Mouse (Mus musculus): ENCODE measurements around the gene Oxtr.
A peak's percentile ranks its signal among the peaks of the same experiment; 100 is the strongest.

Oxtr gene

DNA sequence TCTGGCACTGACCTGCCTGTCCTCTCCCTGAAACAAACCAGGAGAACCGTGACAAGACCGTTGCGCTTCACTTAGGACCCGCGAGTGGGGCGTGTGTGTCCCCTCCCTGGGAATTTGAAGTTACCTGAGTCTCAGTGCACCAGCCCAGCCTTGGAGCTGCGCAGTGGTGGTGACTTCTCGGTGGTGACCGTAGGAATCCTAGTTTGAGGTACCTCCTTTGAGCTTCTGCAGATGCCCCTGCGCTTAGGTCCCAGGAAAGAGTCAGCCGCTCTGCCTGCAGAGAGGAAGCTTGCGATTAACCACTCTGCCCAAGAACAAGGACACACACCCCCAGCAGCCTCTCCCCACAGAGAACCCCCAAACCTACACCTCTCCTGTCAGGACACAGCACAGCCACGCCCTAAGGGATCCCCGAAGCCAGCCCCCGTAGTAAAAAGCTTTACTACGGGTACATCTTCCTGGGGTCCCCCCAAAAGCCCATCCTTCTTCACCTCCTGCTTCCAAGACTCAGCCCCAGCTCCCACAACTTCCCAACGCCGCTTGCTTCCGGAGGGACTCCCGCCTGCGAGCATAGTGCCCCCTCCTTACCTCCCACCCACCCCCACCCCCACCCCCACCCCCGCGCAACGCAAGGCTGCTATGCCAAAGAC is at the start of gene Oxtr:
TSS of gene Oxtr (minus strand) at position 34 of the 650 bp plus-strand sequence.
- no peak for DNase-seq

DNA sequence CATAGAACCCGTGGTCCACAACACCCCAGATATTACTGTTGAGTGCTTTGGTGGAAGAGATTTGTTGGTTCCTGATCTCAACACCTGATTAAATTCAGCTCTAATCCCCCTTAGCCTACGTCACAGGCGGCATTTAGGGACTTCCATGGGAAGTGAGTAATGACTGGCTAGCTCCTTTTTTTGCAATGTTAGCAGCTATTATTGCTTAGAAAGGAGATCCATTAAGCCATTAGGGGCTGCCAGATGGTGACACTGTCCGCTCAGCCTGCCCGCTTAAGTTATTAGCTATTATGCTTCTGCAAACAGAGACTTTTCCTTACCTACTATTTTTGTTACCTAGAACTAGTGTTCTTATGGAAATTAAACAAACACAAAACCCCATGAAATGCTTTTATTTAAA is 35.7 kb upstream of the Oxtr start:
- DNase-seq: no peak

DNA sequence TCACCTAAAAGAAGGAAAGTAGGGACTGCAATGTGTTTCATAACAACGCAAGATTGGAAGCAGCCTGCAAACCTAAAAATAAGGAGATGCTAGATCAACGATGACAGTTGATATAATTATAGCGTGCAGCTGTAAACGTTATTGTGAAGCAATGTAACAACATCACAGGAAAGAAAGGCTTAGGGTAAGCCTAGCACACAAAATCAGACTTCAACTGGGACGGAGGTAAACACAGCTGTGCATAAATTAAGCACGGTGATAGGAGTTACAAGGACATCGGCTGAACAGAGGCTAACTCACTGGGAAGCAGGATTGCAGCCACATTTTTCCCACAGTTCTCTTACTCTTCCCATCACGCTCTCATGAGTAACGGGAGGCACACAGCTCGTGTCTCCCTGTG is 34.7 kb upstream of the Oxtr start:
- no peak for DNase-seq

DNA sequence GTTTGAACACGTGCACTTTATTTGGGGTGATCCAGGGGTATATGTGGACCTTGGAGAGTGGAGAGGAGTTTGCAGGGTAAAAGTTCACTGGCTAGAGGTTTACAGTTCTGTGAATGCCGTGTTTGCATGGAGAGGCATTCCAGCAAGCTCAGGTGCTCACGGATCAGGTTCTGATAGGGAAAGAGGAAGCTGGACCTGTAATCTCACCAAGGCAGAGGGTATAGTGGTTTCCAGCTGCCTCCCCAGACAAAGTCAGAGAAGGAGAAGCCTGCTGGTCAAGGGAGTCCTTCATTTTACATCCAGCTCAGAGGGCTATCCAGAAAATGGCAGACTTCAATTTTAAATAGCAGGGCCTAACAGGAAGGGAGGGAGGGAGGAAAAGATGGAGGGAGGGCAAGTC is 28.2 kb upstream of the Oxtr start:
- no peak for DNase-seq

DNA sequence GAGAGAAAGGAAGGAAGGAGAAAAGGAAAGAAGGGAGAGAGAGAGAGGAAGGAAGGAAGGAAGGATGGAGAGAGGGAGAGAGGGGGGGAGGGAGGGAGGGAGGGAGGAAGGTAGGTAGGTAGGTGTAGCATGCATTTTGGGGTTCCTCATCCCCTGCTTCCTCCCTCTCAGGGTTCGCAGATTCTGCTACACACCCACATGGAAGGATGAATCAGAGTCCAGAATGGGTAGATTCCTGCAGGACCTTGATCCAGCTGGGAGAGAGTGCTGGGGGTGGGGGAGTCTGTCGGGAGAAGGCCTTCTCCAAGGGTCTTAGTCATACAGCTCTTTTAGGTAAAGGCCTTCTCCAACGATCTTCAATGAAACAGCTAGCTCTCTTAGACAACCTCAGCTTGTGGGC is 27.8 kb upstream of the Oxtr start:
- no peak for DNase-seq

DNA sequence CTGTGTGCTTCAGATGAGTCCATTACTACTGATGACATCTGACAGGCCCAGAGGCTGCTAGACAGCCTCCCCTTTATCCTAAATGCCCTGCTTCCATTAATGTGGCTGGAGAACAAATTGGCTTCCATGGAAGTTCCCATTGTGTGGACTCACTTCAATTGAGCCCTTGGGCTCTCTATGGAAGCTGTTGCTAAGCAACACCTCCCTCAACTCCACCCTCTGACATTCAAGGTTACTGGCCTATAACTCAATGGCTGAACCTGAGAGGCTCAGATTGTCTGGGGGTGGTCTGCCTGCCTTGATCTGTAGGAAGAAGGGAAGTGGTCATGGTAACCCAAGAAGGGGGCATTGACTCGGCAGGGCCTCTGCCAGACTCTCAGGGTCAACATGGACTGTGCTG is 26.8 kb upstream of the Oxtr start:
- no peak for DNase-seq

DNA sequence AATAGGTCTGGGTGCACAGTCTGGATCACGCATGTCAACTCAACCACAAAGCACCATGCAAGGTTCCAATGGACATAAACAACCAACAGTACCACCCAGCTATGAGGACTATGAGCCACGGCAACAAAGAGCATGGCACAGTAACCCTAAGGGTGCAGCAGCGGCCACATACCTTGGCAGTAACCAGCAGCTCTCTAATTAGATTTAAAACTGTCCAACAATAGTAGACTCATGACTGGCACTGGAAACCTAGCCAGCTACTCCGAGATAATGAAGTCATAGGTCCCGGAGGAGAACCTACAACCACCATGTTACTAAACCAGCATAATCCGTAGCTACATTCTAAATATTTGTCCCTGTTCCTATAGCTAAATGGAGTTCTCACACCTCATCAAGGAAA is 24.8 kb upstream of the Oxtr start:
- DNase-seq: no peak

DNA sequence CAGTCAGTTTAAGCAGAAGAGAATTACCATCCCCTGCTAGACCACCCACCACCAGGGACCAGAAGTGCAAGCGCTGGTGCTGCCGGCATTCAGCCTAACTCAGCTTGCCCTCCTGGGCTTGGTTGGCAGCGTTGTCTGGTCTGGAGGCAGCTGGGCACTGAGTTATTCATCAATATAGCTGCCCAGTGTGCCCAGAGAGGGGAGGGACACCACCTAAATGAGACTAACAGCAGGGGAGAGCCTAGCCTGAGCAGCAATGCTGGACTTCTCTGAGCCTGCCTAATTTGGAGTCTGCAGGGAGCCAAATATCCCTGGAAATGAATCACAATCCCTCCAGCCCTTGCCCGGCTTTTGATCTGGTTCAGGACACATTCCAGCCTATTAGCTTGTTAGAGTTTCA is 20.6 kb upstream of the Oxtr start:
- DNase-seq: no peak

DNA sequence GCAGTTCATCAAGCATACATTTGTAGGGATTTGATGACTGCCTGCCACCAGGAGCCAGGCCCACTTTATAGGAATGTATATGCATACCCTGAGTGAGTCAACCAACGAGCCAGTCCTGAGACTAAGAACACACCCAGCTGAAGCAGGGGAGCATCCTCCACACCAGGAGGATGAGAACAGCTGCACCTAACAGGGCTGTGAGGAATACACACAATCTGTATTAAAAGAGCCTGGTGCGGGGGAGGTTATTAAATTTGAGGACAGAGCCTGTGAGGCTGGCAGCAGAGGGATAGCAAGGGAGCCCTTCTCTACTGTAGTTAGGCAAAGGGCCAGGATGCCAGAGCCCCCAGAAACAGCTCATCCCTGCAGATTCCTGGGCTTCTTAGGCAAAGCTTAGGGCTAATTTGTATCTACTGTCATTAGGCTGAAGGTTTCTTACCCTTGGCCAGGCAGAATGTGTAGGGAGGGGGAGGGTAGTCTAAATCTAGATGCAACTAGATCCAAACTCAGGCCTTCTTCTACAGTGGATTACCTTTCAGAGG is 19.9 kb upstream of the Oxtr start:
- DNase-seq: no peak

DNA sequence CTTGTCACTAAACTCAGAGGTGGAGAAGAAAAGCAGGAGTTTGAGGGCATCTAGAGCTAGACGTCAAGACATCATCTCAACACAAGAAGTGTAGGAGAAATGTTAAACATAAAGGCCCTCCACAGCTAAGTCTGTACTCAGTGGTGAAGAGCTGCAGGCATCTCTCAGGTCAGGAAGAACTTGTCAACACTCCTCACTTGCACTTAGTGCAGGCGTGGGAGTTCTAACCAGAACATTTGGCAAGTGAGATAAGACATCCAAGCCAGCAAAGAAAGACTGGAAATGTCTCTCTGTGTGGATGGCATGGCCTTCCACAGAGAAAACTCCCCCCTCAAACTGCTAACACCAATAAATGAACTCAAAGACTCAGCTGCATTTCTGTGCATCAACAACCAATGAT is 17.9 kb upstream of the Oxtr start:
- no peak for DNase-seq

DNA sequence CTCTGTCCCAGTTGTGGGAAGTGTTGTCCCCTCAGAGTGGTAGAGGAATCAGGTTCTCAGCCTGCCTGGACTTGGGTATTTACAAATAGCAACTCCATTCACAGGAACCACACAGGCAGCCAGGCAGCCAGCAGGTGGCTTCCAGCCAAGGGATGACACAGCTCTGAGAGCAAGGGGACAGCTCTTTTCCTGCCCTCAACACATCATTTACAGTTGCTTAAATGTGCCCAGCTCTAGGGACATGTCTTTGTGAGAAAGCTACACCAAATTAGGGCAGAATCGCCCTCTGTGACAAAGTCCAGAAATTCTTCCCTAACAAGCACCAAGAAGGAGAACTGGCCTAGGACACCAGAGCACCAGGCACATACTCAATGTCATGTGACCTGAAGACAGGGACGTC is 11.4 kb upstream of the Oxtr start:
- no peak for DNase-seq

DNA sequence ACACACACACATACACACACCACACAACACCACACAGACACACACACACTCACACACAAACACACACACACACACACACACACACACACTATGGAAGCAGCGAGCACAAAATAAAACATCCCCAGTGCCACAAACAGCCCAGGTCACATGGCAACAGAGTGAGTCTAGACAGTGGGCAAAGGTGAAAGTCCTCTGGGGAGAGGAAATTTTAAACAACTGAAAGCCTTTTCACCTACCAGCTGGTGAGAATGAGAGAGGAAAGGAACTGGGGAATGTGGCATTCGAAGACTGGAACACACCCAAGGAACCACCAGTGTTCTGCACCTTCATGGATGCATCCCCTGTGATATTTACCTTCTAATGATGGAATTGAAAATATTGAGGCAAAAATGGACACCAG is 9.7 kb upstream of the Oxtr start:
- DNase-seq: no peak

DNA sequence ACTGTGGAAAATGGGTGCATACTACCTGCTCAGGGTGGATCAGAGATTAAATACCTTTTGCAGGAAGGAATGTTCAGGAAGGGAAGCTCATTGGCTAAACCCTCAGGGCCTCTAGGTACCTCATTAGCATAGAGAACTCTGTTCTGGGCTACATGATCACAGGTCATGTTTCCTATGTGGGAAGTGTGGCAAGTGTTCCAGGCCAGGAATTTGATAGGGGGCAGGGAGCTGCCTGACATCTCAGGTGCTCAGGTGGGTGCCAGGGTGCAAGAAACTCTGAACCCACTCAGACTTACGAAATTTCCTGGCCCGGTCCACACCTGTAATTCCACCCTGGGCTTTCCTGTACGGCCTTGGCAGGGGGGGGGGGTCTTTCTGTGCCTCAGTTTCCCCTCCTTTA is 9.0 kb upstream of the Oxtr start:
- no peak for DNase-seq

DNA sequence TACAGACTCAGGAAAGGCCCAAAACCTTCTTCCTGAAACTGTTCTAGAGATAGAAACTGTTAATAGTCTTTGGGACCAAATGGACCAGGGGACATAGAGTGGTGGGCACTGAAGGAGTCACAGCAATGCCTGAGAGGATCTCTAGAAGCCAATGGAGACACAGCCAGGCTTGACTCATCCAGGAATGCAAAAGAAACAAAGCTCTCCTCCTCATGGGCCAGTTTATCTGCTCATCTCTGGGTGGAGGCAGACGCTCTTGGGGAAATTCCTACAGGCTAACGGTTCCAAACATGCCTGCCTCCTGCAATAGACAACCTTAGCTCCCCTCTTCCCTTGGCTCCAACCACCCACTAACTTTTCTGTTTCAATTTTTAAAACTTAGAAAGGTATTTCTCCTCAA is 7.7 kb upstream of the Oxtr start:
- DNase-seq: no peak

DNA sequence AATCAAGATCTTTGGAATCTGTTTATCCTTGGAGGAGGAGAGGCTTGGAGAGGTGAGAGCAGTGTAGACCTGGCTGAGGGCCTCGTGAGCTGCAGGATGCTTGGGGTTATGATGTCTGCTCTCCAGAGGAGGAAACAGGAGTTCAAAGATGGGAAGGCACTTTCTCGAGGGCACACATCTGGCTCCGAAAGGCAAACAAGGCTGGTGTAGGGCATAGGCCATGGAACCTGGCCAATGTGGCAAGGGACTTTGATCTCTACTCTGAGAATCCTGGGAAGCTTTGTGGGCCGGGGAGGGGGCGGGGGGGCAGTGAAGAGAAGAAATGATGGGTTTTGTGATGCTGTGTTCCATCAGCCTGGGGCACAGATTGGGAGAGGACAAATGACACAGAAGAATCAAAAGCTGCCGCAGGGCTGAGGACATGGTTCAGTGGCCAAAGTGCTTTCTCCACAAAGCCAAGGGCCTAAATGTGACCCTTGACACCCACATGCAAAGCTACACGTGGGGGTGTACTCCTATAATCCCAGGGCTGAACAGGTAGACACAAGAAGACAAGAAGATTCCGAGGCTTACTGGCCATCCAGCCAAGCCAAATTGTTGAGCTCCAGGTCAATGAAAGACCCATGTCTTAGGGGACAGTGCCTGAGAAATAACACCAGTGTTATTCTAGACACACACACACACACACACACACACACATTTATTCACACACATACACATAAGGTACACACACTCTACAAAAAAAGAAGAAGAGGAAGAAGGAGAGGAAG is 6.7 kb upstream of the Oxtr start:
- no peak for DNase-seq

DNA sequence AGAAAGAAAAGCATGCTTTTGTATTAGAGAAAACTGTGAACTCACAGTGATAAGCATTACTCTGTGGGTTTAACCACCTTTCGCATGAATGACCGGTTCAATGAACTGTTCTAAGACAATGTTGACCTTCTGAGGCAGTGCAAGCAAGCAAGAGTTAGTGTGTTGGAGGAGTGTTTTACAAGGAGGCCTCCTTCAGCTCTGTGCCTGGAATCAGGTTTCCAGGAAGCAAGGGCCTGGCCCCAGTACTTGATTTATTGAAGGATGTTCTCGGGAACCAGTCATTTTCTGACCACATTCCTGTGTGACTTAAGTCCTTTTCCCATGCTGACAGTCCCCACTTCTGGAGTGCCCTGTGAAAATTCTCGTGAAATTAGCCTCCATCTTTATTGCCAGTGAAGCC is 5.5 kb upstream of the Oxtr start:
- no peak for DNase-seq

DNA sequence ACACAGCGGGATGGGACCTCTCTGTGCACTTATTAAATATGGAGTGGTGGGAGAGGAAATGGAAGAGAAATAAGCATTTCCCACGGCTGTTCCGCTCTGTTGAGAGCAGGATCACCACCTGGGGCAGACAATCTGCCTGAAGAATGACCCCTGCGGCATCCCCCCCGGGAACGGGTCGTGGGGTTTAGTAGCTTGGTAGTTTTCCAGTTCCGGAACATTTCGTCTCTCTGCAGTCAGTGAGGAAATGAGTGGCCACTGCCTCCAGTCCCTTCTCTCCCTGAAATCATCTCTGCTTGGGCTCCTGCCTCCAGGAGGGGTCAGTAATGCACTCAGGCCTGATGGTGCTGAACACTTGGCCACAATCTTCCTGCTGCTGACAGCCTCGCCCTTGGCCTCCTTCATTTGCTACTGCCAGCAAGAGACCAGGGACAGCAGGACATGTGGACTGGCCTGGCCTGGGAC is 4.9 kb upstream of the Oxtr start:
- DNase-seq: no peak

DNA sequence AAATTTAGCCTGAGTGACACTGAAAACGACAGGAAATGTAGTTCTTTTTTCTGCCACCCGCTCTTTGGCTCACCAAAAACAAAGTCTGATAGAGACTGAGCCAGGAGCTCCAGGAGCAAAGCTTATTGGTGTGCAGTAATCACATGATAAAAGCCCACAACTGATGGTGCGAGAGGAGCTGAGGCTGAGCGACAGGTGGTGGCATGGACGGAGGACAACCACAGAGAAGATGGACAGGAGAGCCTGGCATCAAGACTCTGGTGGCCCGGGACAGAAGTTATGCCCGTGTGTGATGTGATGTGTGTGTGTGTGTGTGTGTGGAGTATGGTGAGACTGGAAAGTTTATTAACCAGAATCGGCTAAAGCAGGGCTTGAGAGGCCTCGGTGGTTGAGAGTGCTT is 3.6 kb upstream of the Oxtr start:
- DNase-seq: no peak

DNA sequence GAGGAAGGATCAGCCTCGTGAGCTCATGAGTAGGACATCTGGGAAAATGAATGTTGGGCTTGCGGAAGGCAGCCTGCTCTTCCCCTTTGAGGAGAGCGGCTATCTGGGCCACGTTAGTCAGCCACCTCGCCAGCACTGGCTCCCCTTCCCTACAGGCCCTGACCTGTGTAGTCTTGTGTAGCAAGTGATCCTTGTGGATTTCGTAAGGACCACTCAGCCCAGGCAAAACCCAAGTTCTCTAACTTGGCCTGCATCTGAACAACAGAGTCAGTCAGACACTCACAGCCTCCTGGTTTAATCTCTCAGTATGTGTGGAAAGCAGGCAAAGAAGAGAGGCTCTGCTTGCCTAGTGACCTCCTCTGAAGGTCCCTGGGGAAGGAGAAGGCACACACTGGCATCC is 2.9 kb upstream of the Oxtr start:
- DNase-seq: no peak

DNA sequence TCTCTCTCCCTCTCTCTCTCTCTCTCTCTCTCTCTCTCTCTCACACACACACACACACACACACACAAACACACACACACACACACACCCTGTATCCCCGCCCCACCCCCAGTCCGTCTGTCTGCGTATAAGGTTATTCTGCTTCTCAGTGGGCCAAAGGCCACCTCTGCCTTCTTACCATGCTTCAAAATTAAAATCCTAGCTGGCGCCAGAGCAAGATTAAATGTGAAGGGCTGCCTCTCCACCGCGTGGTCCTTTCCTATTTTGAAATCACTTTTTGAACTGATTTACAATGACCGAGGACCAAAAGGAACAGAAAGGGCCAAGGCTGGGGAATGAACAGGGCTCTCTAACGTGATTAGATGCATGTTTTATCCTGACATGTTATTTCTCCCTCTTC is 1.8 kb upstream of the Oxtr start:
- no peak for DNase-seq

DNA sequence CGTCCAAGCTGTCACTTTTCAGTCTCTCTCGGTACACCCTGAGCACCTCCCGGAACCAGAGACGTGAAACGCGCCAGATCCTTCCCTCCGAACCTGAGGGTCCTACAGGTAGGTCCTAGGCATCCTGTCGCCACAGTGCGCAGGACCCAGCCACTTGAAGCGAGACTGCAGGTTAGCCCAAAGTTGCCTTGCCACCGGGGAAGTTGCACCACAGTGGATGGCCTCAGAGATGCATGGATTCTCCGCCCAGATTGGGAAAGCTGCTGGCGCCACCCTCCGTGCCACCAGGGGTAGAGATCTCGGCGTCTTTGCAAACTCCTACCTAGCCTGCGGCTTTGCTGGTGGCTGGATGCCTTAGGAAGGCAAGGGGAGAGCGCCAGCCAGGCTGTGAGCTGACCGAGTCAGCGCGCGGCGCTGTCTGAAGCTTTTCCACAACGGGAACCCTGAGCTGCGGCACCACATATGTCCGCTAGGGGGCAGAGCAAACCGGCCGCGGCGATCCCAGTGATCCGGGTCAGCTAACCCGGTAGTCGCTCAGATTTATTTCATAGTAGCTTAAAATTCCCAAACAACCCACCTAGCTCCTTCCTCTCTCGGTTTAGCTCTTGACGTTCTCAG is 991 bp upstream of the Oxtr start:
- peak; percentile 59 to 60 for DNase-seq

DNA sequence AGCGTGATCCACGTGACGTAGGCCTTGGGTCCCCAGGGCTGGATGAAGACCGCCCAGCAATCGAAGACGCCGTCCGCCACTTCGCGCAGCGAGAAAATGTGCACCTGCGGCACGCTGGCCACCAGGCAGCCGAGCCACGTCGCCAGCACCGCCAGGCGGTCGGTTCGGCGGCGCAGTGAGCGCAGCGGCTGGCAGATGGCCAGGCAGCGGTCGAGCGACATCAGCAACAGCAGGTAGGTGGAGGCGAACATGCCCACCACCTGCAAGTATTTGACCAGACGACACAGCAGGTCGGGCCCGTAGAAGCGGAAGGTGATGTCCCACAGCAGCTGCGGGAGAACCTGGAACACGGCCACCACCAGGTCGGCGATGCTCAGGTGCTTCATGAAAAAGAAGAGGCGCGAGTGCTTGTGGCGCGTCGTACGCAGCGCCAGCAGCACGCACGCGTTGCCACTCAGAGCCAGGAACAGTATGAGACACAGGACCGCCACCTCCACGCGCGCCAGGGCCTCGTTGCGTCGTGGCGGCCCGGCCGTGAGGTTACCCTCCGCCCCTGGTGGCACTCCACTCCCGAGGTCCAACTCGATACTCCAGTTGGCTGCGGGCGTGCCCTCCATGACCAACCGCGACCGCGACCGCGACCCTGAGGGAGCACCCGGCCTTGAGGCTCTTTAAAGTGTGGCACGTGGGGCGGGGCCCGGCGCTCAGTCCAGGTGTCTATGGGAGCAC is 398 bp downstream of the Oxtr start:
- no peak for DNase-seq

DNA sequence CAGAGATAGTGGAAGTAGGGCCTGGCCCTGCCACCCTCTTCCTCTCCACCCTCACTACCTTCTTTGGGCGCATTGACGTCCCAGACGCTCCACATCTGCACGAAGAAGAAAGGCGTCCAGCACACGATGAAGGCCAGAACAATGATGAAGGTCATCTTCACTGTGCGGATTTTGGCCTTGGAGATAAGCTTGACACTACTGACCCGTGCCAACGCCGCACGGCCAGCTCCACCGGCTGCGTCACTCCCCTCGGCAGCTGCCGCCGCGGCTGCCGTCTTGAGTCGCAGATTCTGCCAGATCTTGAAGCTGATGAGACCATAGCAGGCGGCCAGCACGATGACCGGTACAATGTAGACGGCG is 942 bp downstream of the Oxtr start:
- no peak for DNase-seq

DNA sequence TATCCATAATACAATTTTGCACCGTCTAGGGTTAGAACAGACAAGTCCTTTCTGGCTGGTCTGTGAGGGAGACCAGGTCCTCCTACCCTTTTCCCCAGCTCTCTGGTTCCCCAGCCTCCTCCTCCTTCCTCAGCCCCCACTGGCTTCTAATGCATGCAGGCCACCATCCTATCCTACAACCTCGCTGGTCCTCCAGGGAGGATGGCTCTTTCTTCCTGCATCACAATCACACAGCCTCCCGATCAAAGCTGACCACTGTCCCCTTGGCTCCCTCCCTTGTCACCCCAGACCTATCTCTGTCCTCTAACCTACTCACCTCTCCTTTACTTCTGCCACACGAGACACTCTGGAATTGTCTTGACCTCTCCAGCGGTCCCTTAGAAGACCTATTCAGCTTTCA is 1.8 kb downstream of the Oxtr start:
- DNase-seq: no peak
